23 mouse cellular contexts compared by ENCODE assay signal in the genomic region with DNA sequence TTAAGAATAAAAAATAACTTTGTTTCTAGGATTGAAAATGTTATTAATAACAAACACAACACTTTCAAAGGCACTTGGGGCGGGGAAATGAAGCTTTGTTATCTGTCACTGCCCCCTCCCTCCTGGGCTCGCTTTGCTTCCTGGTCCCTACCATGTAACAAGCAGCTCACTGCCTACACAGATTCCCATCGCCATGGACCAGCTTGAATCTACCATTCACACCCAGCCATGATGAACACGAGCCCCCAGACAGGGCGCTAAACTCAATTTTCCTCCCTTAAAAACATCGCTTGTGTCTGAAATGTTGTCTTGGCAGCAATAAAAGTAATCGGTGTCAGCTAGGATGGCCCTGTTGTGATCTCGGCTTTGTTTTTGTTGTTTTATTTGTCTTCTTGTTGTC.
A peak's percentile ranks its signal among the peaks of the same experiment; 100 is the strongest.
DNase-seq lines count a peak whose midpoint lies in the region; ATAC-seq and TF ChIP-seq lines count a peak whose summit lies in the region.
"Had no signal": no experiment of that assay in that cellular context is flagged by ENCODE, and none has a peak within 500 bp of the region (broad histone marks: within the 10 kb centered on the region; RNA-seq: fewer than 3 reads in every experiment).

No protein-coding gene starts in this region.

- DNase-seq in lung, embryonic 14.5 days: peak; percentile 80
- no peak for DNase-seq in lung, adult 2 months
- peak; percentile 54 for DNase-seq in lung, postnatal 14 days
- DNase-seq in lung, postnatal 4 days: peak; percentile 17 to 51
- DNase-seq in urinary bladder, postnatal 36 days (ENCODE audit: low spot score in 2 of 2): no peak
- no peak for DNase-seq in thymus, adult 18-20 months
- DNase-seq: adrenal gland, postnatal 10 days; adrenal gland, postnatal 36 days; B cell, adult 2 months; cerebellum, adult 18-20 months; cerebellum, adult 9-10 months; cerebellum, postnatal 14 days; gastrocnemius, postnatal 25 days; heart, adult 18-20 months had no signal

- no peak overlapping the region for H3K9ac ChIP-seq in lung, embryonic 14.5 days
- no peak overlapping the region for H3K9ac ChIP-seq in lung, embryonic 16.5 days (ENCODE audit: low read length)
- H3K9ac ChIP-seq: forebrain, embryonic 13.5 days; hindbrain, embryonic 12.5 days; hindbrain, embryonic 15.5 days had no signal

- H3K27ac ChIP-seq in lung, embryonic 14.5 days (ENCODE audit: low read depth): no peak overlapping the region
- H3K27ac ChIP-seq in lung, embryonic 16.5 days (ENCODE audit: low read length): no peak overlapping the region
- H3K27ac ChIP-seq: forebrain, embryonic 10.5 days; forebrain, embryonic 13.5 days; hindbrain, embryonic 12.5 days; hindbrain, embryonic 15.5 days had no signal

- WGBS in lung, embryonic 14.5 days: 40% methylated on average over 8 of the region's 8 CpGs
- WGBS in lung, adult 2 months: 59% methylated on average over 8 of the region's 8 CpGs
- 49% methylated on average over 8 of the region's 8 CpGs for WGBS in lung, embryonic 16.5 days

- ATAC-seq in lung, embryonic 14.5 days (ENCODE audit: insufficient read depth): no peak
- peak; percentile 65 for ATAC-seq in lung, embryonic 16.5 days (ENCODE audit: low read depth)
- ATAC-seq: forebrain, embryonic 13.5 days; forebrain, embryonic 16.5 days; Patski had no signal

- H3K36me3 ChIP-seq in lung, embryonic 14.5 days (ENCODE audit: insufficient read depth): no peaks in the 10 kb centered on the region
- H3K36me3 ChIP-seq in lung, embryonic 16.5 days (ENCODE audit: control insufficient read depth, insufficient read depth, low read length): no peaks in the 10 kb centered on the region
- H3K36me3 ChIP-seq: forebrain, embryonic 10.5 days; G1E; hindbrain, embryonic 12.5 days; hindbrain, embryonic 15.5 days had no signal

- H3K4me2 ChIP-seq in lung, embryonic 14.5 days: no peak overlapping the region
- 0 out of 2 replicates have a peak overlapping the region, but pooled peaks have one; percentile 1 for H3K4me2 ChIP-seq in lung, embryonic 16.5 days (ENCODE audit: low read depth, low read length)
- H3K4me2 ChIP-seq: forebrain, embryonic 13.5 days; hindbrain, embryonic 12.5 days; hindbrain, embryonic 15.5 days had no signal

- no peak overlapping the region for H3K4me3 ChIP-seq in lung, embryonic 14.5 days (ENCODE audit: low read depth, low read length)
- H3K4me3 ChIP-seq in lung, adult 2 months (replicated peaks; ENCODE audit: extremely low read depth, low read depth, low read length): no peak overlapping the region
- no peak overlapping the region for H3K4me3 ChIP-seq in lung, embryonic 16.5 days (ENCODE audit: low read length)
- H3K4me3 ChIP-seq: forebrain, embryonic 10.5 days; forebrain, embryonic 13.5 days; hindbrain, embryonic 12.5 days; hindbrain, embryonic 15.5 days had no signal

- no peak for TF ChIP-seq POLR2A in lung, adult 2 months (IDR thresholded peaks at IDR 0.05; ENCODE audit: borderline replicate concordance, extremely low read depth, low read depth, low read length)

- no peaks in the 10 kb centered on the region for H3K9me3 ChIP-seq in lung, embryonic 14.5 days (ENCODE audit: low read depth, low read length)
- H3K9me3 ChIP-seq in lung, embryonic 16.5 days (ENCODE audit: control insufficient read depth, low read length): no peaks in the 10 kb centered on the region
- H3K9me3 ChIP-seq: forebrain, embryonic 10.5 days; forebrain, embryonic 13.5 days; G1E; hindbrain, embryonic 12.5 days; hindbrain, embryonic 15.5 days had no signal

- TF ChIP-seq CTCF in lung, embryonic 14.5 days (IDR thresholded peaks at IDR 0.05; ENCODE audit: low read depth): no peak
- TF ChIP-seq CTCF in lung, adult 2 months (IDR thresholded peaks at IDR 0.05; ENCODE audit: insufficient read depth, low read length): no peak

- H3K27me3 ChIP-seq in lung, embryonic 14.5 days (ENCODE audit: insufficient read depth, low read length): no peaks in the 10 kb centered on the region
- H3K27me3 ChIP-seq in lung, embryonic 16.5 days (ENCODE audit: control insufficient read depth, insufficient read depth, low read depth, low read length): no peaks in the 10 kb centered on the region
- H3K27me3 ChIP-seq: CH12.LX; hindbrain, embryonic 12.5 days; hindbrain, embryonic 15.5 days; Patski had no signal

- 0 out of 2 replicates have a peak, but pooled peaks cover 2% of the 10 kb centered on the region for H3K4me1 ChIP-seq in lung, embryonic 14.5 days (ENCODE audit: insufficient read depth)
- H3K4me1 ChIP-seq in lung, adult 2 months (ENCODE audit: control insufficient read depth, insufficient read depth, low read length): no peaks in the 10 kb centered on the region
- no peaks in the 10 kb centered on the region for H3K4me1 ChIP-seq in lung, embryonic 16.5 days (replicated peaks; ENCODE audit: control insufficient read depth, insufficient read depth, low read length)
- H3K4me1 ChIP-seq: forebrain, embryonic 10.5 days; forebrain, embryonic 13.5 days; hindbrain, embryonic 12.5 days; hindbrain, embryonic 15.5 days had no signal

Comparison
In these comparisons a context has a peak if more than half of its experiments do, and no peak if none do; other contexts are left out.
1. DNase-seq: peak in lung, embryonic 14.5 days (single experiment), lung, postnatal 14 days (single experiment) and lung, postnatal 4 days (2 of 2); none in lung, adult 2 months (single experiment), urinary bladder, postnatal 36 days (0 of 2) and thymus, adult 18-20 months (0 of 2).